Mouse (Mus musculus): Measurements from ENCODE around the gene Fgfr2. TPM values are rescaled to one million over a fixed set of nuclear protein-coding genes. Genes with fewer than 3 reads are reported as not detected.

The Fgfr2 gene
- polyA plus RNA-seq, 1 experiment from 2014 or later: 69.3 TPM

Other genes with a start within 250 kb of the Fgfr2 start
- gene Zranb1, start 192.2 kb downstream of the Fgfr2 start, polyA plus RNA-seq (2014; fragmentation: Illumina TruSeq; extraction: RNeasy Lipid Tissue Mini Kit (QIAGEN cat#74804); ENCODE audit: insufficient read depth, low read depth, low replicate concordance): 13.8 TPM
- 22.3 TPM for gene Ctbp2, start 1.0 kb upstream of the Fgfr2 start, polyA plus RNA-seq (2014; fragmentation: Illumina TruSeq; extraction: RNeasy Lipid Tissue Mini Kit (QIAGEN cat#74804); ENCODE audit: insufficient read depth, low read depth, low replicate concordance)

All from lung, adult 10 weeks (tissue).